Mouse (Mus musculus) forebrain, embryonic 16.5 days (tissue): ENCODE data around the gene Cela2a. TPM values are rescaled to one million over a fixed set of nuclear protein-coding genes. Genes with fewer than 3 reads are reported as not detected.

ENCODE experiments used
- ATAC-seq: fragments of 200-750 bp; cut with Nextera tagmentation; 2 replicates; pipeline ENCODE4 v1.8.0; 2017; ENCODE audit warnings: mild to moderate bottlenecking, moderate library complexity
- H3K27ac ChIP-seq: fragments of 300-500 bp; sonication (generic); 2 replicates; pipeline ENCODE4 v1.5.1; 2014; ENCODE audit warnings: low read length, control low read depth
- H3K27me3 ChIP-seq: fragments of 300-500 bp; sonication (generic); replicated peaks from 2 replicates; pipeline ENCODE4 v1.6.1; 2014; ENCODE audit warnings: low read length; ENCODE audit not compliant: control insufficient read depth, insufficient read depth
- H3K36me3 ChIP-seq: fragments of 300-500 bp; sonication (generic); 2 replicates; pipeline ENCODE4 v1.6.1; 2014; ENCODE audit not compliant: control insufficient read depth, insufficient read depth
- H3K4me1 ChIP-seq: fragments of 300-500 bp; sonication (generic); replicated peaks from 2 replicates; pipeline ENCODE4 v1.6.1; 2014; ENCODE audit warnings: low read length; ENCODE audit not compliant: control insufficient read depth, insufficient read depth
- H3K4me2 ChIP-seq: fragments of 300-500 bp; sonication (generic); 2 replicates; pipeline ENCODE4 v1.6.1; 2014; ENCODE audit warnings: mild to moderate bottlenecking, low read length, control low read depth
- H3K4me3 ChIP-seq: fragments of 300-500 bp; sonication (generic); replicated peaks from 2 replicates; pipeline ENCODE4 v1.5.1; 2014; ENCODE audit warnings: mild to moderate bottlenecking, low read length, control low read depth
- H3K9ac ChIP-seq: fragments of 300-500 bp; sonication (generic); replicated peaks from 2 replicates; pipeline ENCODE4 v1.6.1; 2014; ENCODE audit warnings: low read depth, low read length, control low read depth
- H3K9me3 ChIP-seq: fragments of 300-500 bp; sonication (generic); 2 replicates; pipeline ENCODE4 v1.6.1; 2016; ENCODE audit warnings: low read length; ENCODE audit not compliant: control insufficient read depth
- WGBS: fragments of 180-500 bp; shearing (Covaris S2); extraction: QIAGEN DNeasy Blood & Tissue Kit; methylation state at CpG from one replicate; pipeline ENCODE4 v1.1.7; 2014; 5-methylcytosine and 5-hydroxymethylcytosine counted together
- polyA plus RNA-seq: library from polyadenylated mRNA; unstranded; fragments of >200 nt; fragmentation: Nextera tagmentation; extraction: Ambion mirVana; gene quantifications from 2 replicates; pipeline ENCODE4 v1.2.1, GENCODE M21; 2015

Cela2a gene
- polyA plus RNA-seq, 1 experiment from 2014 or later: not detected

DNA sequence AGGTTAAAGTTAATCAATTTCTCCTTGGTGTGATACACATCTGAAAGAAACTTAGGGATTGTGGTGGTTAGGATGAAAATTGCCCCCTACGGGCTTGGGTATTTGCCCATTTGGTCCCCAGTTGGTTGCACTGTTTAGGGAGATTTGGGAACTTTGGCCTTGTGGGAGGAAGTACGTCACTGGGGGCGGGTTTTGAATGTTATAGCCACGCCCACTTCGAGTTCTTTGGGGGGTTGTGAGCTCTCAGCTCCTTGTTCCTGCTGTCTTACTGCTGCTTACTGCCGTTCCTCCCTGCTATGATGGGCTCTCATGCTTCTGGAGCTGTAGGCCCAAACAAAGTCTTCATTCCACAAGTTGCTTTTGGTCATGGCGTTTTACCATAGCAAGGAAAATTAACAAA lies 5.4 kb upstream of the Cela2a start:
- Histone ChIP-seq H3K4me1 (no peaks in the 10 kb centered on the region), H3K9me3 (no peaks in the 10 kb centered on the region), H3K27me3 (no peaks in the 10 kb centered on the region), H3K36me3 (no peaks in the 10 kb centered on the region), H3K4me3 (no peak overlapping the region), H3K4me2 (no peak overlapping the region), H3K27ac (no peak overlapping the region), H3K9ac (no peak overlapping the region)
- no peak for ATAC-seq
- 82% methylated on average over 7 of the region's 7 CpGs for WGBS

DNA sequence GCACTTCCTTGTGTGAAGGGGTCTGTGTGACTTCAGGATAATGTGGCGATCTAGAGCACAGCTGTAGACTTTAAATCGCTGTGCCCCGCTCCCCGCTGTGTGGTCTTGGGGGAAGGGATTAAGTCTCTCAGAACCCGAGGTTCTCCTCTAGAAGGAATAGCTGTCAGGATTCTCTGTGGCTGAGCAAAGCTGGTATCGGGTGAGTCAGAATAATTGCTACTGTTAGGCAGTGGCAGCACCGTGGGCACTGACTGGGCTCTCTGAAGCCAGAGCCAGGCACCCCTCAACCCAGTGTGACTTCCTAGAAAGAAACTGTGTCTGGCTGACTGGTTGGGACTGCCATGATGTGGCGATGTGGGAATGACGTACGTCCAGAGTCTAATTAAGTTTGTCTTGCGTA lies 4.4 kb upstream of the Cela2a start:
- Histone ChIP-seq H3K4me2 (no peak overlapping the region), H3K9me3 (no peaks in the 10 kb centered on the region), H3K36me3 (no peaks in the 10 kb centered on the region), H3K4me1 (no peaks in the 10 kb centered on the region), H3K27ac (no peak overlapping the region), H3K4me3 (no peak overlapping the region), H3K27me3 (no peaks in the 10 kb centered on the region), H3K9ac (no peak overlapping the region)
- no peak for ATAC-seq
- WGBS: 55% methylated on average over 11 of the region's 11 CpGs

DNA sequence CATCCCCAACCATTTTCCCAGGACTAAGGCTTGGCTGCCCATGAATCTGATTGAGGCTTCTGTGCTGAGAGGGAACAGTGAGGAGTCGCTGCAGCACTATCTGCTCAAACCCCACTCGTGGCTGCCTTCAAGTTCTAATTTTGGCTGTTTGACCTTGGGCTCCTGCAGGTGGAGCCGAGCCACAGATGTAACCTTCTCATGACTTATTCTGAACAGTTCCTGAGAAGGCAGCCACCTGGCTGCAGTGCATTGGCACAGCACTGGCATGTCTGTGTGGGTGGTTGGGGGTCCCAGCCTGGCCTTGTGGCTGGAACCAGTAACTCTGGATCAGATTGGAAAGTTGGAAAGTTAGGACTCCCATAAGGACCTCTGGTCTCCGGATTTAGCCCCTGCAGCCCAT lies 2.2 kb upstream of the Cela2a start:
- no peak for ATAC-seq

DNA sequence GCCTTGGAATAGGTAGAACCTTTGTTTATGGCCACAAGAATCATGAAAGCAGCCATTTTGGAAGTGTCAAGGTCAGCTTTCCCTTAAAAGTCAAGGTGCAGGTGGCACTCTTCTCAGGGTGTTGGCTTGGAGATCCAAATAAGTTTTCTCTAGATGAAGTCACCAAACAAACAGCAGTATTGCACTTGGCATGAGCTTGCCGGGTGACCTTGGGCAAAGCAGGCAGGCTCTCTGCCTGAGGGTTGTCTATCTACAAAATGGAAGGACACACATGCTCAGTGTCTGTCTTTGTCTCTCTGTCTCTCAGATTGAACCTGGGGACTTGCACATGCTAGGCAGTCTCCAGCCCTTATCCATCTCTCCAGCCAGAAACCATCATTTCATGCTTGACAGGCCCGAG lies 1.4 kb upstream of the Cela2a start:
- no peak overlapping the region for H3K4me2 ChIP-seq
- H3K27ac ChIP-seq: no peak overlapping the region
- ATAC-seq: no peak
- no peaks in the 10 kb centered on the region for H3K27me3 ChIP-seq
- H3K4me3 ChIP-seq: no peak overlapping the region
- no peaks in the 10 kb centered on the region for H3K36me3 ChIP-seq
- no peaks in the 10 kb centered on the region for H3K9me3 ChIP-seq
- H3K9ac ChIP-seq: no peak overlapping the region
- WGBS: 98% methylated on average over 2 of the region's 2 CpGs
- no peaks in the 10 kb centered on the region for H3K4me1 ChIP-seq

More for the DNA sequence above, 2.2 kb upstream of the Cela2a start:
- H3K4me3 ChIP-seq: no peak overlapping the region
- no peaks in the 10 kb centered on the region for H3K36me3 ChIP-seq
- H3K27me3 ChIP-seq: no peaks in the 10 kb centered on the region
- no peaks in the 10 kb centered on the region for H3K9me3 ChIP-seq
- H3K4me2 ChIP-seq: no peak overlapping the region
- no peaks in the 10 kb centered on the region for H3K4me1 ChIP-seq
- WGBS: 69% methylated on average over 4 of the region's 4 CpGs
- H3K9ac ChIP-seq: no peak overlapping the region
- no peak overlapping the region for H3K27ac ChIP-seq

DNA sequence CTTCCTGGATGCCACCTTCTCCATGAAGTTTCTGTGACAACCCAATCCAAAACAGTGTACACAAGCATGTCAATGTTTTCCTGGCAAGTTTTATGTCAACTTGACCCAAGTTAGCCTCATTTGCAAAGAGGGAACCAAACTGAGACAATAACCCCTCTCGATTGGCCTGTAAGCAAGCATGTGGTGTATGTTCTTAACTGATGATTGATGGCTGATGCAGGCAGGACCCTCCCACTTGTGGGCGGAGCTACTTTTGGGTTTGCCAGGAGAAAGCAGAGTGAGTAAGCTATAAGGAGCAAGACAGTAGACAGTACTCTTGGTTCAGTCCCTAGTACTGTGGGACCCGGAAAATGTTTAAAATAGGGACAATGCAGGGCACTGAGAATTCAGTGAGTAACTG lies 3.0 kb downstream of the Cela2a start:
- Histone ChIP-seq H3K9me3 (no peaks in the 10 kb centered on the region), H3K4me2 (no peak overlapping the region), H3K36me3 (no peaks in the 10 kb centered on the region), H3K27me3 (no peaks in the 10 kb centered on the region), H3K4me1 (no peaks in the 10 kb centered on the region), H3K27ac (no peak overlapping the region), H3K4me3 (no peak overlapping the region), H3K9ac (no peak overlapping the region)
- no peak for ATAC-seq
- WGBS: 69% methylated on average over 3 of the region's 3 CpGs

DNA sequence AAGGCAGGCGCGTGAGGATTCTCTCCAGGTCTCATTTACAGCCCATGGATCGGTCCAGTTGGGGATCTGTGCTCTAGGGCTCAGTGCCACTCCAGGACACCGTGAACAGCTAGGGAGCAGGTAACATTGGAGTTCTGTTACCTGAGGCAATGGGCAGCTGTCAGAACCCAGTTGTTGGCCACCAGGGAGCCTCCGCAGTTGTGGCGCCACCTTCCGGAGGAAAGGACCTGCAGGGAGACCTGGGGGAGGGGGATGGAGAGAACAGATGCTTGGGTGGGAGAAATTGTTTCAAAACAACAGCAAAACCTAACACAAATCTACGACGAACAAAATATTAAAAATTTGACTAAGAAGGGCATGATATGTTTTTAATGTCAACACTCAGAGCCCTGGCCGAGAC lies 3.9 kb downstream of the Cela2a start:
- H3K36me3 ChIP-seq: no peaks in the 10 kb centered on the region
- H3K4me3 ChIP-seq: no peak overlapping the region
- H3K9me3 ChIP-seq: no peaks in the 10 kb centered on the region
- no peak overlapping the region for H3K27ac ChIP-seq
- ATAC-seq: no peak
- no peaks in the 10 kb centered on the region for H3K27me3 ChIP-seq
- 84% methylated on average over 10 of the region's 10 CpGs for WGBS
- H3K9ac ChIP-seq: no peak overlapping the region
- no peak overlapping the region for H3K4me2 ChIP-seq
- no peaks in the 10 kb centered on the region for H3K4me1 ChIP-seq

DNA sequence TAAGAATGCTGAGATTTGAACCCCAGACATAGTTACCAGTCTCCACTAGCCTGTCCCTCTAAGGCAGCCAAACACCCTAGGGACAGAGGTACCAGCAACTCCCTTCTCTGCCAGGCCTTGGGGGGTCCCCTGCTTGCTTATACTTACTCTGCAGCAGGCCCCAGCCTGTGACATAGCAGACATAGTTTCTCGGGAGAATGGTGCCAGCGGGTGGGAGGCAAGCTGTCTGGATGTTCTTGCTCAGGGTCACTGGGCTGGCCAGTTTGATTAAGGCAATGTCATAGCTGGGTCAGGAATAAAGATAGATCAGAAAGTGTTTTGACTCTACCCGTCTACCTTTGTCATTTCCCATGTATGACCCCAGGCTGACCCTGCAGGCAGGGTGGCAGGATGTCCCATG lies 4.8 kb downstream of the Cela2a start:
- H3K27ac ChIP-seq: no peak overlapping the region
- no peak overlapping the region for H3K4me2 ChIP-seq
- H3K36me3 ChIP-seq: no peaks in the 10 kb centered on the region
- no peak for ATAC-seq
- H3K27me3 ChIP-seq: no peaks in the 10 kb centered on the region
- H3K4me3 ChIP-seq: no peak overlapping the region
- H3K9me3 ChIP-seq: no peaks in the 10 kb centered on the region
- no peaks in the 10 kb centered on the region for H3K4me1 ChIP-seq
- H3K9ac ChIP-seq: no peak overlapping the region
- WGBS: 84% methylated on average over 3 of the region's 3 CpGs

DNA sequence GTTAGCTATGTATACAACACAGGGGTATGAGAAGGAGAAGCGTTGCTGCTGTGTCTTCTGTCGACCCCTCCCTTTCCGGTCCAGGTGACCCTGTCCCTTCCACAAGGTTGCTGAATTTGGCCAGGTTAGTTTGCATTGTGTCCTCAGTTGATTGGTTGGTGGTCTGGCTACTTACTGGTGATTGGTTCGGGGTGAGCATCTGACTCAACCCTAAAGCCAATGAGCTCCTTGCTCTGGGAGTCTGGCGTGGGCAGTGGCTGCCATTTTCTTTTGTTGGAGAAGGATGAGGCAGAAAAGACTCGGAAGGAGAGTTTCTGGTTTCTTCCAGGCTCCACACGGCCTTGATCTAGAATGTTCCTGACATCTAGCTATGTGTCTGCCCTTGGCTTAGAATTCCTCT lies 6.6 kb downstream of the Cela2a start:
- 95% methylated on average over 7 of the region's 7 CpGs for WGBS
- Histone ChIP-seq H3K9ac (no peak overlapping the region), H3K4me2 (no peak overlapping the region), H3K27ac (no peak overlapping the region), H3K4me1 (no peaks in the 10 kb centered on the region), H3K9me3 (no peaks in the 10 kb centered on the region), H3K27me3 (no peaks in the 10 kb centered on the region), H3K4me3 (no peak overlapping the region), H3K36me3 (no peaks in the 10 kb centered on the region)
- no peak for ATAC-seq

DNA sequence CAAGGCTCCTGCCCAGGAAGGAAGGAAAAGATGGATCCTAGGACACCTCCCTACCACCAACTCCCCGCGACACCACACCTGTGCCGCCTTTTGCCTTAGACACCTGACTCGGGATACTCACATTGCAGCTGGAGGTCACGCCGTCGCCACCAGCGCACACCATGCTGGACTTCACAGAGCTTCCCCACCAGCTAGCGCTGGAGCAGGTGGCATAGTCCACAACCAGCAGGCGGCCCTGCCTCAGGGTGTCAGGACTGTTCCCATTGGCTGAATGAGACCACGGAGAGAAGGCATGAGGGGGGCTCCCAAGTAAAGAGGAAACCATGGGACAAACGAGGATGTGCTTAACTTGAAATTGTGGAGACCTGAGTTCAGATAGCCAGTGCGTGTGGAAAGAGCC lies 7.1 kb downstream of the Cela2a start:
- Histone ChIP-seq H3K27me3 (no peaks in the 10 kb centered on the region), H3K4me1 (no peaks in the 10 kb centered on the region), H3K36me3 (no peaks in the 10 kb centered on the region), H3K4me2 (no peak overlapping the region), H3K27ac (no peak overlapping the region), H3K9me3 (no peaks in the 10 kb centered on the region), H3K4me3 (no peak overlapping the region), H3K9ac (no peak overlapping the region)
- no peak for ATAC-seq
- 91% methylated on average over 13 of the region's 13 CpGs for WGBS

DNA sequence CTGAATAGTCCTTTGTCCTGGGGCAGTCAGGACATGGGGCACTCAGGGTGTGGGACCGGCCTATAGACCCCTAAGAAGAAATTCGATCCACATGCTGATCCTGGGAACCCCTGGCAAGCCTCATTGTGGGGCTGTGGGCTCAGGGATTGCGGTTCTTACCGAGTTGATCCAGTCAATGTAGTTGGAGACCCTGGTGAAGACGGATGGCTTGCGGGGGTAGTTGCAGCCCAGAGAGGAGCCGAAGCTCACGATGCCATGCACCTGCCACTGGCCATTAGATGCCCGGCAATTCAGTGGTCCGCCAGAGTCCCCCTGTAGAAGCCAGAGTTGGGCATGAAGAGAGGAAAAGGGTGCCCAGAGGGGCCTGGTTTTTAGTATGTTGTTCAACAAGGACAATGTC lies 8.3 kb downstream of the Cela2a start:
- no peak overlapping the region for H3K9ac ChIP-seq
- no peak overlapping the region for H3K4me3 ChIP-seq
- H3K9me3 ChIP-seq: no peaks in the 10 kb centered on the region
- no peak overlapping the region for H3K4me2 ChIP-seq
- no peak overlapping the region for H3K27ac ChIP-seq
- 52% methylated on average over 10 of the region's 10 CpGs for WGBS
- H3K36me3 ChIP-seq: no peaks in the 10 kb centered on the region
- no peaks in the 10 kb centered on the region for H3K27me3 ChIP-seq
- no peak for ATAC-seq
- no peaks in the 10 kb centered on the region for H3K4me1 ChIP-seq
